Mouse (Mus musculus): ENCODE measurements at regions not wholly inside any gene's neighbourhood (a gene's known extent, or its start where the extent isn't known, plus 50 kb on each side); places are given as distances from the start of the nearest gene placed in this dataset.

DNA sequence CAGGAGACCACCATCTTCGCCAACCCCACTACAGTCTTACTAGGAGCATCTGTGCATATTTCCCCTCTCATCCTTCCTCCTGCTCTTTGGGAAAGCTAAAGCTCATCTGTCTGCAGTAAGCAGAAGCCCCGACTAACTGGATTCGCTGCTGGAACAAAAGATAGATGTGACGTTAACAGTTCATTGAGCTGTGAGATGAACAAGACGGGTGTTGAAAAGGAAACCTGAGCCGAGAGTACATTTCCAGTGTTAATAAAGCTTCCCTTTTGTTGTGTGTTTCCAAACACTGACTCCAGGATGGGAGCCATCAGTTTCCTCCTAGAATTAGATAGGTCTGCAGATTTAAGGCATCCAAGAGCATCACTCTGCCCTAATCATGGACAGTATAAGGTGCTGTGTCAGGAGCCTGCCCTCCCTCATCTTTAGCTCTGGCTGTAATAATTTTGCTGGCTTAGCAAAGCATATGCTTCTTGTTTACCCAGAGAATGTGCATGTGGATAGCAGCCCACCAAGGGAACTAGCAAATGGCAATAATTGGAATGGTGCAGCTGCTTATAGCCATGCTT lies 389.3 kb downstream of the Cdk5rap2 start:
- ATAC-seq (ENCODE audit: low FRiP score, low read depth) (no peak), DNase-seq (ENCODE audit: low spot score) (no peak)
- no peaks in the 10 kb centered on the region for H3K4me1 ChIP-seq (ENCODE audit: control insufficient read depth, insufficient read depth, low read length)
- TF ChIP-seq POLR2A (IDR thresholded peaks at IDR 0.05; ENCODE audit: borderline replicate concordance, extremely low read depth, insufficient read depth, insufficient read length) = no peak
- H3K27ac ChIP-seq (replicated peaks; ENCODE audit: low read depth, low read length) = no peak overlapping the region
- H3K4me2 ChIP-seq (replicated peaks; ENCODE audit: low read depth, low read length, severe bottlenecking) = no peak overlapping the region
- H3K9ac ChIP-seq (ENCODE audit: low read depth, low read length, severe bottlenecking) = no peak overlapping the region
- H3K36me3 ChIP-seq (ENCODE audit: control insufficient read depth, insufficient read depth, low read length) = no peaks in the 10 kb centered on the region
- H3K9me3 ChIP-seq (ENCODE audit: control insufficient read depth, low read length) = no peaks in the 10 kb centered on the region
- no peaks in the 10 kb centered on the region for H3K27me3 ChIP-seq (ENCODE audit: control insufficient read depth, insufficient read depth, low read length)
- no peak overlapping the region for H3K4me3 ChIP-seq (replicated peaks; ENCODE audit: low read length)
- 77% methylated on average over 6 of the region's 6 CpGs for WGBS

GRCm38 (mm10) chr4:70012220-70012580 lies 398.0 kb downstream of the Cdk5rap2 start:
- no peaks in the 10 kb centered on the region for H3K36me3 ChIP-seq (ENCODE audit: control insufficient read depth, insufficient read depth, low read length)
- no peak overlapping the region for H3K4me3 ChIP-seq (replicated peaks; ENCODE audit: low read length)
- H3K9ac ChIP-seq (ENCODE audit: low read depth, low read length, severe bottlenecking) = no peak overlapping the region
- peak; percentile 15; the same call in 1 of the 2 replicates for ATAC-seq (ENCODE audit: low FRiP score, low read depth)
- no peak overlapping the region for H3K27ac ChIP-seq (replicated peaks; ENCODE audit: low read depth, low read length)
- WGBS = 60% methylated on average over 6 of the region's 6 CpGs
- TF ChIP-seq POLR2A (IDR thresholded peaks at IDR 0.05; ENCODE audit: borderline replicate concordance, extremely low read depth, insufficient read depth, insufficient read length) = no peak
- no peaks in the 10 kb centered on the region for H3K27me3 ChIP-seq (ENCODE audit: control insufficient read depth, insufficient read depth, low read length)
- H3K9me3 ChIP-seq (ENCODE audit: control insufficient read depth, low read length) = no peaks in the 10 kb centered on the region
- no peaks in the 10 kb centered on the region for H3K4me1 ChIP-seq (ENCODE audit: control insufficient read depth, insufficient read depth, low read length)
- no peak for DNase-seq (ENCODE audit: low spot score)
- no peak overlapping the region for H3K4me2 ChIP-seq (replicated peaks; ENCODE audit: low read depth, low read length, severe bottlenecking)

DNA sequence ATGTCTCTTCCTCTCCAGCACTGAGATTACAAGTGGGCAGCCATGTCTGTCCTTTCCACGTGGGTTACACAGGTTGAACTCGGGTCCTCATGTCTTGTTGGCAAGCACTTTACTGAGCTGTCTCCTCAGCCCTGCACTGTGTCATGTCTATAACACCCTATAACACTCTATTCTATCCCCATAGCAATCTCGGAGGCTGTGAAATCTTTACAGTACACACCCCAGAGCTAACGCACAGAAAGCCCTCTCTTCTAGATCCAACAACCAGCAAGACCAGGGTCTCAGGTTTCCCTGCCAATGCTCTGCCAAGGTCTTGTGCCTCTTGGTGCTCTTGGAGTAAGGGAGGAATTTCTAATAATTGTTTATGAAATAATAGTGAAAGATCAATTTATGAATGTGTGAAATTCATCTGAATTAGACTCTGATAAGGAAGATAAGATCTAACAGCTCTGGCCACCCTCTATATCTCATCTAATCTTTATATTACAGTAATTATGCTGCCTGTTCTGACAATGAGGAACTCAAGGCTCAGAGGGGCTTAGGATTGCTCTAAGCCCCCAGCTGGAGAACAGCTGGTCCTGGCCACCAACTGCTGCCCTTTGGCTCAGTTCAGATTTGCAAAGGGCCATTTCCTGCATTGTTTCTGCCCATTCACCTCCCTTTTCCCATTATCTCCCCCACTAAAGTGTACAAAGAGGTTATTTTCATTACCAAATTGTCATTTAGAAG lies 398.6 kb downstream of the Cdk5rap2 start:
- H3K27me3 ChIP-seq (ENCODE audit: control insufficient read depth, insufficient read depth, low read length) = no peaks in the 10 kb centered on the region
- WGBS = 59% methylated on average over 4 of the region's 4 CpGs
- no peak overlapping the region for H3K4me3 ChIP-seq (replicated peaks; ENCODE audit: low read length)
- no peak overlapping the region for H3K9ac ChIP-seq (ENCODE audit: low read depth, low read length, severe bottlenecking)
- H3K36me3 ChIP-seq (ENCODE audit: control insufficient read depth, insufficient read depth, low read length) = no peaks in the 10 kb centered on the region
- H3K27ac ChIP-seq (replicated peaks; ENCODE audit: low read depth, low read length) = no peak overlapping the region
- no peak overlapping the region for H3K4me2 ChIP-seq (replicated peaks; ENCODE audit: low read depth, low read length, severe bottlenecking)
- H3K4me1 ChIP-seq (ENCODE audit: control insufficient read depth, insufficient read depth, low read length) = no peaks in the 10 kb centered on the region
- no peak for TF ChIP-seq POLR2A (IDR thresholded peaks at IDR 0.05; ENCODE audit: borderline replicate concordance, extremely low read depth, insufficient read depth, insufficient read length)
- H3K9me3 ChIP-seq (ENCODE audit: control insufficient read depth, low read length) = no peaks in the 10 kb centered on the region
- peak; percentile 77 for ATAC-seq (ENCODE audit: low FRiP score, low read depth)
- DNase-seq (ENCODE audit: low spot score) = peak; percentile 44

DNA sequence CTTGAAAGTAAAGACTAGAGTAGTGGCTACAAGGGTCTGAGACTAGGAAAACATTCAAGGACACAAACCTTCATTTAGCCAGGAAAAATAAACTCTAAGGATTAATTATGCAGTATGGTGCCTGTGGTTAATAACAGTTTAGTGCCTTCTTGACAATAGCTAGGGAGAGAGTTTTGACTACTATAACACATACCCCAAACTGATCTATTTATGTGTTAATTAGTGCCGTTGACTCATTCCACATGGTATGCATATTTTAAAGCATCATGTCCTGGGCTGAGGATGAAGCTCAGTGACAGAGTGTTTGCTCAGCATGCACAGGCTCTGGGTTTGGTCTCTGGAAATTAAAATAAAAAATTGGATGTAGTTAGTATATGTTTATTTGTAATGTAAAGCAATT lies 399.8 kb downstream of the Cdk5rap2 start:
- no peaks in the 10 kb centered on the region for H3K27me3 ChIP-seq (ENCODE audit: control insufficient read depth, insufficient read depth, low read length)
- no peak for TF ChIP-seq POLR2A (IDR thresholded peaks at IDR 0.05; ENCODE audit: borderline replicate concordance, extremely low read depth, insufficient read depth, insufficient read length)
- H3K27ac ChIP-seq (replicated peaks; ENCODE audit: low read depth, low read length) = no peak overlapping the region
- no peak overlapping the region for H3K4me3 ChIP-seq (replicated peaks; ENCODE audit: low read length)
- no peak overlapping the region for H3K4me2 ChIP-seq (replicated peaks; ENCODE audit: low read depth, low read length, severe bottlenecking)
- WGBS = 78% methylated on average over 1 of the region's 1 CpGs
- H3K36me3 ChIP-seq (ENCODE audit: control insufficient read depth, insufficient read depth, low read length) = no peaks in the 10 kb centered on the region
- no peak overlapping the region for H3K9ac ChIP-seq (ENCODE audit: low read depth, low read length, severe bottlenecking)
- DNase-seq (ENCODE audit: low spot score) (no peak), ATAC-seq (ENCODE audit: low FRiP score, low read depth) (no peak)
- no peaks in the 10 kb centered on the region for H3K4me1 ChIP-seq (ENCODE audit: control insufficient read depth, insufficient read depth, low read length)
- no peaks in the 10 kb centered on the region for H3K9me3 ChIP-seq (ENCODE audit: control insufficient read depth, low read length)

GRCm38 (mm10) chr4:70004966-70005365 lies 405.3 kb downstream of the Cdk5rap2 start:
- H3K27ac ChIP-seq (replicated peaks; ENCODE audit: low read depth, low read length) = no peak overlapping the region
- no peak for TF ChIP-seq POLR2A (IDR thresholded peaks at IDR 0.05; ENCODE audit: borderline replicate concordance, extremely low read depth, insufficient read depth, insufficient read length)

More at GRCm38 (mm10) chr4:70004966-70005365, 405.3 kb downstream of the Cdk5rap2 start:
- H3K4me3 ChIP-seq (replicated peaks; ENCODE audit: low read length) = no peak overlapping the region
- H3K36me3 ChIP-seq (ENCODE audit: control insufficient read depth, insufficient read depth, low read length) = no peaks in the 10 kb centered on the region
- DNase-seq (ENCODE audit: low spot score) = no peak
- no peak overlapping the region for H3K4me2 ChIP-seq (replicated peaks; ENCODE audit: low read depth, low read length, severe bottlenecking)
- no peaks in the 10 kb centered on the region for H3K27me3 ChIP-seq (ENCODE audit: control insufficient read depth, insufficient read depth, low read length)
- no peak overlapping the region for H3K9ac ChIP-seq (ENCODE audit: low read depth, low read length, severe bottlenecking)
- no peaks in the 10 kb centered on the region for H3K9me3 ChIP-seq (ENCODE audit: control insufficient read depth, low read length)
- no peaks in the 10 kb centered on the region for H3K4me1 ChIP-seq (ENCODE audit: control insufficient read depth, insufficient read depth, low read length)
- no peak for ATAC-seq (ENCODE audit: low FRiP score, low read depth)
